Mouse (Mus musculus) hindbrain, embryonic 14.5 days (tissue): ENCODE results near the gene Rbm18. TPM values are rescaled to one million over a fixed set of nuclear protein-coding genes. Genes with fewer than 3 reads are reported as not detected.
"Not testable (repeated sequence)": the region's sequence is repeated elsewhere in the genome, so short reads cannot be mapped to it uniquely, and the experiment has no call there.

ENCODE experiments used
- ATAC-seq: fragments of 200-750 bp; cut with Nextera tagmentation; 2 replicates; pipeline ENCODE4 v1.8.0; 2017; ENCODE audit warnings: moderate number of reproducible peaks, mild to moderate bottlenecking, moderate TSS enrichment, moderate library complexity; ENCODE audit not compliant: low FRiP score
- DNase-seq: peaks from one replicate; pipeline ENCODE4 v3.0.0-alpha.2; 2015; ENCODE audit warnings: low spot score
- H3K27ac ChIP-seq: fragments of 300-500 bp; sonication (generic); 2 replicates; pipeline ENCODE4 v1.5.1; 2014; ENCODE audit warnings: mild to moderate bottlenecking, moderate library complexity
- H3K27me3 ChIP-seq: fragments of 300-500 bp; sonication (generic); 2 replicates; pipeline ENCODE4 v1.6.1; 2014; ENCODE audit warnings: mild to moderate bottlenecking, low read length, mixed read lengths; ENCODE audit not compliant: control insufficient read depth, insufficient read depth
- H3K36me3 ChIP-seq: fragments of 300-500 bp; sonication (generic); replicated peaks from 2 replicates; pipeline ENCODE4 v1.6.1; 2014; ENCODE audit not compliant: control insufficient read depth, insufficient read depth
- H3K4me1 ChIP-seq: fragments of 300-500 bp; sonication (generic); replicated peaks from 2 replicates; pipeline ENCODE4 v1.6.1; 2014; ENCODE audit warnings: antibody characterized with exemption, low read length, mixed read lengths; ENCODE audit not compliant: control insufficient read depth, insufficient read depth
- H3K4me2 ChIP-seq: fragments of 300-500 bp; sonication (generic); replicated peaks from 2 replicates; pipeline ENCODE4 v1.6.1; 2014; ENCODE audit warnings: mild to moderate bottlenecking, moderate library complexity
- H3K4me3 ChIP-seq: fragments of 300-500 bp; sonication (generic); replicated peaks from 2 replicates; pipeline ENCODE4 v1.5.1; 2014; ENCODE audit warnings: mild to moderate bottlenecking, low read length
- H3K9ac ChIP-seq: fragments of 300-500 bp; sonication (generic); 2 replicates; pipeline ENCODE4 v1.6.1; 2014
- H3K9me3 ChIP-seq: fragments of 300-500 bp; sonication (generic); 2 replicates; pipeline ENCODE4 v1.6.1; 2016; ENCODE audit warnings: low read length; ENCODE audit not compliant: control insufficient read depth
- WGBS: fragments of 180-500 bp; shearing (Covaris S2); extraction: QIAGEN DNeasy Blood & Tissue Kit; methylation state at CpG from one replicate; pipeline ENCODE4 v1.1.7; 2014; 5-methylcytosine and 5-hydroxymethylcytosine counted together
- polyA plus RNA-seq: library from polyadenylated mRNA; unstranded; fragments of >200 nt; fragmentation: Nextera tagmentation; extraction: Ambion mirVana; gene quantifications from 2 replicates; pipeline ENCODE4 v1.2.1, GENCODE M21; 2014

The Rbm18 gene
- polyA plus RNA-seq, 1 experiment from 2014 or later: 130 TPM

DNA sequence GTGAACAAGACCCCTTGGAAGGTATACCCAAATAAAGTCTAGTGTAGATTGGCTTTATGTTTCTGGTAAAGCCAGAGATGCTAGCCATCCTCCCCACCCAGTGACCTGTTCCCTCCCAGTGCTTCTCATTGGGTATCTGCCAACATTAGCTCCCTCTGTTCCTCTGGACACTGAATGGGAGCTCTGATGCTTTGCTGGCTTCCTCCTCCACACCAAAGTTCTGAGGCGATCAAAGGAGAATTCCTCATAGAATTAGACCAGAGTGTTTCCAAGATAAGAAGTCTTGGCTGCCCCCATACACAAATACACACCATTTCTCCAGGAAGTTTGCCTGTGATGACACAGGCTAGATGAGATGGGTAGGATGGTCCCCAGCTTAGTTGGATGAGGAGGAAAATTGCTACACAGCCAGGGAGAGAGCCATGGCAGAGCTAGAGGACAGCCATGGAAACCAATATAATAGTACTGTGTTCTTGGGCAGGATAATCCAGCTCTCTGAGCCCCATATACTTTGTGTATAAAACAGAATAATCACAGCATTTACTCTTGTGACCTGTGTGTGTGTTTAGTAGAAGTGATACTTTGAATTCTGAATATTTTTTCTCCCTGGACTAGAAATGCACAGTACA is 31.5 kb upstream of the Rbm18 start:
- Histone ChIP-seq H3K9ac (no peak overlapping the region), H3K9me3 (no peaks in the 10 kb centered on the region), H3K27ac (no peak overlapping the region), H3K27me3 (no peaks in the 10 kb centered on the region), H3K4me1 (no peaks in the 10 kb centered on the region), H3K4me2 (no peak overlapping the region), H3K4me3 (no peak overlapping the region), H3K36me3 (peaks cover 10% of the 10 kb centered on the region)
- DNase-seq (no peak), ATAC-seq (no peak)
- 90% methylated on average over 1 of the region's 1 CpGs for WGBS

GRCm38 (mm10) chr2:36159336-36159735 is 22.8 kb upstream of the Rbm18 start:
- no peak overlapping the region for H3K27ac ChIP-seq
- 93% methylated on average over 4 of the region's 4 CpGs for WGBS
- H3K9ac ChIP-seq: no peak overlapping the region
- H3K4me3 ChIP-seq: no peak overlapping the region
- H3K36me3 ChIP-seq: peaks cover 50% of the 10 kb centered on the region
- no peaks in the 10 kb centered on the region for H3K4me1 ChIP-seq
- H3K27me3 ChIP-seq: no peaks in the 10 kb centered on the region
- ATAC-seq (no peak), DNase-seq (no peak)
- H3K4me2 ChIP-seq: no peak overlapping the region
- H3K9me3 ChIP-seq: no peaks in the 10 kb centered on the region

- Histone ChIP-seq H3K36me3 (peaks cover 55% of the 10 kb centered on the region), H3K9ac (no peak overlapping the region), H3K27me3 (no peaks in the 10 kb centered on the region), H3K4me1 (no peaks in the 10 kb centered on the region), H3K4me2 (no peak overlapping the region), H3K27ac (no peak overlapping the region), H3K4me3 (no peak overlapping the region), H3K9me3 (no peaks in the 10 kb centered on the region)
- DNase-seq (no peak), ATAC-seq (no peak)
- 93% methylated on average over 1 of the region's 1 CpGs for WGBS
Measured at GRCm38 (mm10) chr2:36157461-36157860, 20.9 kb upstream of the Rbm18 start.

DNA sequence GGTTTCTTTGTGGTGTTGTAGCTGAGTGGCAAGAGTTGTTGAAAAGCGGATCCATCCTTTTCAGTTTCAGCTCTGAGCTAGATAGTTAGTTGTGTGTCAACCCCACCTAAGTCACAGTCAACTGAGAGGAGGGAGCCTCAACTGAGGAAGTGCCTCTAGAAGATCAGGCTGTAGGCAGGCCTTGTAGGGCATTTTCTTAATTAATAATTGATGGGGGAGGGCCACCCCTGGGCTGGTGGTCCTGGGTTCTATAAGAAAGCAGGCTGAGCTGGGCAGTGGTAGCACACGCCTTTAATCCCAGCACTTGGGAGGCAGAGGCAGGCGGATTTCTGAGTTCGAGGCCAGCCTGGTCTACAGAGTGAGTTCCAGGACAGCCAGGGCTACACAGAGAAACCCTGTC is 15.8 kb upstream of the Rbm18 start:
- H3K4me2 ChIP-seq, H3K27me3 ChIP-seq, H3K9ac ChIP-seq, H3K4me3 ChIP-seq, H3K9me3 ChIP-seq, ATAC-seq, H3K4me1 ChIP-seq, H3K27ac ChIP-seq, DNase-seq: not testable (repeated sequence)
- 90% methylated on average over 4 of the region's 4 CpGs for WGBS
- peaks cover 42% of the 10 kb centered on the region for H3K36me3 ChIP-seq

GRCm38 (mm10) chr2:36148876-36149365 is 12.3 kb upstream of the Rbm18 start:
- WGBS: 94% methylated on average over 7 of the region's 7 CpGs
- Histone ChIP-seq H3K9me3 (no peaks in the 10 kb centered on the region), H3K9ac (no peak overlapping the region), H3K4me3 (no peak overlapping the region), H3K27ac (no peak overlapping the region), H3K4me2 (no peak overlapping the region), H3K4me1 (no peaks in the 10 kb centered on the region), H3K27me3 (no peaks in the 10 kb centered on the region), H3K36me3 (peaks cover 28% of the 10 kb centered on the region)
- no peak for ATAC-seq
- no peak for DNase-seq

GRCm38 (mm10) chr2:36139096-36139495 is 2.5 kb upstream of the Rbm18 start:
- peaks cover 12% of the 10 kb centered on the region for H3K4me1 ChIP-seq
- DNase-seq: no peak
- no peak overlapping the region for H3K4me2 ChIP-seq
- H3K9ac ChIP-seq: no peak overlapping the region
- H3K4me3 ChIP-seq: no peak overlapping the region
- peaks cover 25% of the 10 kb centered on the region for H3K36me3 ChIP-seq
- H3K27me3 ChIP-seq: no peaks in the 10 kb centered on the region
- ATAC-seq: no peak
- H3K27ac ChIP-seq: no peak overlapping the region
- H3K9me3 ChIP-seq: no peaks in the 10 kb centered on the region
- 85% methylated on average over 2 of the region's 2 CpGs for WGBS

DNA sequence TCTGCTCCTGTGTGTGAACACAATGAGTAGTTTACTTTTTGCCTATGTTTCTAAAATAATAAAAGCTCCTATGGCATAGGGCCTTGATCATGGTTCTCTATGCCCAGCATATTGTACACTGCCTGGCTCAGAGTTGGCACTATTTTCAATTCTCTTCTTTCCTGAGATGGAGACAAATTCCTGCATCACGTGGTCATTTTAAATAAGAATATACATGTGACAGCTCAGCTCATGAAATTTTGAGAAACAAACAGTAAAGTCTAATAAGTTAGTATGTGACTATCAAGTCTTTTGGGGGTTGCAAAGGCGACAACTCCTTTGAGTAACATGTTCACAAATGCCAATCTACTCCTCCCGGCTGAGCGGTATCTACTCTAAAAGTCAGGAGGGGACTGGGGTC is 686 bp downstream of the Rbm18 start:
- H3K4me1 ChIP-seq: peaks cover 12% of the 10 kb centered on the region
- 1% methylated on average over 4 of the region's 4 CpGs for WGBS
- no peak for ATAC-seq
- peak overlapping the region; percentile 90 for H3K4me3 ChIP-seq
- peak overlapping the region; percentile 93 for H3K27ac ChIP-seq
- no peaks in the 10 kb centered on the region for H3K9me3 ChIP-seq
- H3K9ac ChIP-seq: peak overlapping the region; percentile 91
- peak overlapping the region; percentile 88 for H3K4me2 ChIP-seq
- H3K27me3 ChIP-seq: no peaks in the 10 kb centered on the region
- peak; percentile 31 for DNase-seq
- H3K36me3 ChIP-seq: peaks cover 37% of the 10 kb centered on the region

- Histone ChIP-seq H3K9ac (no peak overlapping the region), H3K9me3 (no peaks in the 10 kb centered on the region), H3K27ac (no peak overlapping the region), H3K4me1 (no peaks in the 10 kb centered on the region), H3K4me2 (no peak overlapping the region), H3K27me3 (no peaks in the 10 kb centered on the region), H3K36me3 (peaks cover 87% of the 10 kb centered on the region), H3K4me3 (no peak overlapping the region)
- WGBS: 87% methylated on average over 3 of the region's 3 CpGs
- ATAC-seq (no peak), DNase-seq (no peak)
Measured at GRCm38 (mm10) chr2:36129051-36129450, 7.5 kb downstream of the Rbm18 start.

DNA sequence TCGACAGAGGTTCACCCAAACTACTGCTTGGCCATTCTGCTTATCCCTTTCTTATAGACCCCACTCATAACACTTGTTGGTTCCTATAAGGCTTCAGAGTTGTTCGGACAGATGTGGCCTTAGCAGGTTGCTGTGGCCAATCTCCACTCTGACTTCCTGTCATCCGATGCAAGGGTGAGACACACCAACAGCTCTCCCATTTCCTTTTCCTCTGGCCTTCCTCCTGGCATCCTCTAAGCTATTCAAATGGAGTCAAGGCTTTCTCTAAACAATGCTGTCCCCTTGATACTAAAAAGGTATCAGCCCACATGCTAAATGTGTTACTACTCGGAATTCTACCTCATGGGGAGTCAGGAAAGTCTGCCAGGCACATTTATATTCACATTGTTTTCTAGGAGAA is 8.6 kb downstream of the Rbm18 start:
- no peak overlapping the region for H3K27ac ChIP-seq
- DNase-seq (no peak), ATAC-seq (no peak)
- no peak overlapping the region for H3K4me3 ChIP-seq
- no peaks in the 10 kb centered on the region for H3K9me3 ChIP-seq
- H3K27me3 ChIP-seq: no peaks in the 10 kb centered on the region
- 86% methylated on average over 4 of the region's 4 CpGs for WGBS
- H3K9ac ChIP-seq: no peak overlapping the region
- no peaks in the 10 kb centered on the region for H3K4me1 ChIP-seq
- no peak overlapping the region for H3K4me2 ChIP-seq
- peaks cover 87% of the 10 kb centered on the region for H3K36me3 ChIP-seq
